Mouse (Mus musculus): Measurements from ENCODE around the gene Mb. TPM values are rescaled to one million over a fixed set of nuclear protein-coding genes. Genes with fewer than 3 reads are reported as not detected.
A peak's percentile ranks its signal among the peaks of the same experiment; 100 is the strongest.

Gene Mb
- polyA plus RNA-seq, 1 experiment, result 1,055 TPM

DNA sequence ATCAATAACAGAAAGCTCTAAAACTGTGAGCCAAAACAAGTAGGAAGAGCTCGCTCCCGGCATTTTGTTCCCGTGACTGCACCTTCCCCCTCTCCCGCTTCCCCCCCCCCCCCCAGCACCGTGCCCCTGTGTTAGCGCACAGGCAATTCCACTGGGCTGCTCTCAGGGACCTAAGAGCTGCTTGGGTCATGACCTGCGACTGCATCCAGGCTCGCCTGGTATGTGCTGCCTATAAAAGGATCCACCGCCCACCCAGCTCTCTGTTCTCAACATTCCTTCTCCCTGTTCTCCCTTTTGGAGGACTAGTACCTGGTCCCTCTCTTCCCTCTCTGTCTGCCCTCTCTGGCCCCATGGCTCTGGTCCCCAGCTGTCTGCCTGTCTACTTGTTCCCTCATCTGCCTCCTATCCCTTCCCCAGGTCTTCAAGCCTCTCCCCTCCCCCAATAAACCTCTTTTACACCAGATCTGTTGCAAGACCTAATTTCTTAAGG, 11.2 kb downstream of the Mb start:
- Histone ChIP-seq H3K36me3 (ENCODE audit: control insufficient read depth, insufficient read depth) (no peaks in the 10 kb centered on the region), H3K4me2 (ENCODE audit: low read depth) (no peak overlapping the region), H3K27me3 (ENCODE audit: control insufficient read depth, insufficient read depth, insufficient read length) (no peaks in the 10 kb centered on the region), H3K4me3 (no peak overlapping the region), H3K79me2 (ENCODE audit: control insufficient read depth, insufficient read depth) (no peaks in the 10 kb centered on the region), H3ac (ENCODE audit: control insufficient read depth, insufficient read length) (no peak overlapping the region)
- no peak for TF ChIP-seq REST (IDR thresholded peaks at IDR 0.05; ENCODE audit: insufficient read depth, insufficient read length)
- TF ChIP-seq TCF3 (IDR thresholded peaks at IDR 0.05; ENCODE audit: insufficient read length, low read depth), result no peak
- no peak for TF ChIP-seq SRF (IDR thresholded peaks at IDR 0.05; ENCODE audit: control insufficient read depth, insufficient read length, low read depth)
- TF ChIP-seq TCF12 (IDR thresholded peaks at IDR 0.05; ENCODE audit: insufficient read depth, poor library complexity, severe bottlenecking), result no peak
- TF ChIP-seq E2F4 (IDR thresholded peaks at IDR 0.05; ENCODE audit: insufficient read depth), result no peak
- no peak for TF ChIP-seq MYOD1 (IDR thresholded peaks at IDR 0.05; ENCODE audit: control insufficient read depth in 1 of 3, insufficient read length in 2 of 3, low read depth in 2 of 3)
- no peak for TF ChIP-seq MAX (IDR thresholded peaks at IDR 0.05; ENCODE audit: low read depth)
- no peak for TF ChIP-seq MYOG (IDR thresholded peaks at IDR 0.05; ENCODE audit: control insufficient read depth in 1 of 3, insufficient read depth in 1 of 3, insufficient read length in 2 of 3, low read depth in 2 of 3)
- TF ChIP-seq POLR2AphosphoS2 (IDR thresholded peaks at IDR 0.05; ENCODE audit: insufficient read length, low read depth), result no peak
- TF ChIP-seq USF1 (IDR thresholded peaks at IDR 0.05; ENCODE audit: low read depth), result no peak
- no peak for TF ChIP-seq POLR2A (IDR thresholded peaks at IDR 0.05; ENCODE audit: insufficient read length, low read depth)
- TF ChIP-seq CEBPB (IDR thresholded peaks at IDR 0.05; ENCODE audit: insufficient read depth, poor library complexity, severe bottlenecking), result no peak

DNA sequence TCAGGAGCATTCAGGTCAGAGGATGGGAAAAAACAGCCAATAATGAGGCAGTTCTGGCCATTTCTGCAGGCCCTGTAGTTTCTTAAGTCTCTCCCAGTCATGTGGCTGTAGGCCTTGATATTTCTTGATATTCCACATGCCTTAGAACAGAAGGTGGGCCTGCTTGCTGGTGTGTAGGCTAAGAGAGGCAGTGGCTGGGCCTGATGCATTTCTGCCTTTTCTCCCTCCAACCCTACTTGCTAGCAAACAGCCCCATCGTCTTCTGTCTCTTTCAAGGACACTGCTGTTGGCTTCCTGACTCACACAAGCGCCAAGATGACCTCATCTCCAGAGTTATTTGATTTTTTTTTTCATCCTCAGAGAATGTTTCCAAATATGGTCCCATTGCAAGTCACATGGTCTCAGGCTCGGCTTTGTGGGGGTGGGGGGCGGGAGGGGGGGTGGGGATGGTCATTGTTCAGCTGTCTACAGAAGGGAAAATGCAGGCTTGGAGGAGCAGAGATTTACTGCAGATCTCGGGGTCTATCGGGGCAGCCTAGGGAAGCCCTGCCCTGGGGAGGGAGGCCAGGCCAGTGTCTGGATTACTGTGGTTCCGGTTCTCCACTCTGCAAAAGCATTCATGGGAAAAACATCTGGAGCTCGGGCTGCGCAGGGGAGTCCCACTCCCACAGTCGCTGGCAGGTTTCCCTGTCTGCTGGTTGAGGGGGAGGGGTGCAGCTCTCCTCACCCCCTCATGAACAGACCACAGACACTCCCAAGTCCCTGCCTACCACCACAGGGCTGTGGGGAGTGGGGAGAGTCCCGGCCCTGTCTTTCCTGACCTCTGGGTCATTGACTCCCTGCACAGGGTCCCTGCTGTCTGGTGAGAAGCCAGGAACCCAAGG, 12.9 kb downstream of the Mb start:
- Histone ChIP-seq H3K4me3 (peak overlapping the region; percentile 1), H3K36me3 (ENCODE audit: control insufficient read depth, insufficient read depth) (no peaks in the 10 kb centered on the region), H3K27me3 (ENCODE audit: control insufficient read depth, insufficient read depth, insufficient read length) (no peaks in the 10 kb centered on the region), H3ac (ENCODE audit: control insufficient read depth, insufficient read length) (peak overlapping the region; percentile 5), H3K4me2 (ENCODE audit: low read depth) (peak overlapping the region; percentile 98), H3K79me2 (ENCODE audit: control insufficient read depth, insufficient read depth) (no peaks in the 10 kb centered on the region)
- TF ChIP-seq MYOD1 (IDR thresholded peaks at IDR 0.05; ENCODE audit: control insufficient read depth in 1 of 3, insufficient read length in 2 of 3, low read depth in 2 of 3), result peak in 2 of 3 experiments; percentile 24 to 48
- TF ChIP-seq E2F4 (IDR thresholded peaks at IDR 0.05; ENCODE audit: insufficient read depth), result no peak
- TF ChIP-seq POLR2AphosphoS2 (IDR thresholded peaks at IDR 0.05; ENCODE audit: insufficient read length, low read depth), result no peak
- TF ChIP-seq SRF (IDR thresholded peaks at IDR 0.05; ENCODE audit: control insufficient read depth, insufficient read length, low read depth), result peak; percentile 90
- peak; percentile 29 for TF ChIP-seq POLR2A (IDR thresholded peaks at IDR 0.05; ENCODE audit: insufficient read length, low read depth)
- TF ChIP-seq MAX (IDR thresholded peaks at IDR 0.05; ENCODE audit: low read depth), result no peak
- peak in 1 of 3 experiments; percentile 57 for TF ChIP-seq MYOG (IDR thresholded peaks at IDR 0.05; ENCODE audit: control insufficient read depth in 1 of 3, insufficient read depth in 1 of 3, insufficient read length in 2 of 3, low read depth in 2 of 3)
- no peak for TF ChIP-seq TCF3 (IDR thresholded peaks at IDR 0.05; ENCODE audit: insufficient read length, low read depth)
- TF ChIP-seq CEBPB (IDR thresholded peaks at IDR 0.05; ENCODE audit: insufficient read depth, poor library complexity, severe bottlenecking), result 0 out of 2 replicates have a peak, but pooled peaks have one; percentile 5
- TF ChIP-seq USF1 (IDR thresholded peaks at IDR 0.05; ENCODE audit: low read depth), result peak; percentile 85
- TF ChIP-seq TCF12 (IDR thresholded peaks at IDR 0.05; ENCODE audit: insufficient read depth, poor library complexity, severe bottlenecking), result peak; percentile 52
- TF ChIP-seq REST (IDR thresholded peaks at IDR 0.05; ENCODE audit: insufficient read depth, insufficient read length), result no peak

DNA sequence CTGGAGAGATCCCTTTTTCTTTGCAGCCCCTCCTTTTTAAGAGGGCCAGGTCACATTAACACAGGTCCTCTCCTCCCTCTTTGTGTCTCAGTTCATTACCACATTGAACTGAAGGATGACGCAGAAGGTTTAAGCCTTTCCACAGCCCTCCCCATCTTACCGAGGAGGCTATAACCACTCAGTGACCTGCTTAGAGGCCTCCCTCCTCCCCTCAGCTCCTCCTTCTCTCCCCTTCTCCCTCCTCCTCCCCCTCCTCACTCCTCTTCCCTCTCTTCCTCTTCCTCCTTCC, 13.5 kb downstream of the Mb start:
- no peaks in the 10 kb centered on the region for H3K79me2 ChIP-seq (ENCODE audit: control insufficient read depth, insufficient read depth)
- H3K36me3 ChIP-seq (ENCODE audit: control insufficient read depth, insufficient read depth), result no peaks in the 10 kb centered on the region
- H3K27me3 ChIP-seq (ENCODE audit: control insufficient read depth, insufficient read depth, insufficient read length), result no peaks in the 10 kb centered on the region
- TF ChIP-seq POLR2AphosphoS2 (IDR thresholded peaks at IDR 0.05; ENCODE audit: insufficient read length, low read depth) (peak; percentile 42), MAX (IDR thresholded peaks at IDR 0.05; ENCODE audit: low read depth) (no peak), TCF3 (IDR thresholded peaks at IDR 0.05; ENCODE audit: insufficient read length, low read depth) (no peak)
- peak overlapping the region; percentile 1 for H3K4me3 ChIP-seq
- H3ac ChIP-seq (ENCODE audit: control insufficient read depth, insufficient read length), result peak overlapping the region; percentile 5
- H3K4me2 ChIP-seq (ENCODE audit: low read depth), result peak overlapping the region; percentile 98

DNA sequence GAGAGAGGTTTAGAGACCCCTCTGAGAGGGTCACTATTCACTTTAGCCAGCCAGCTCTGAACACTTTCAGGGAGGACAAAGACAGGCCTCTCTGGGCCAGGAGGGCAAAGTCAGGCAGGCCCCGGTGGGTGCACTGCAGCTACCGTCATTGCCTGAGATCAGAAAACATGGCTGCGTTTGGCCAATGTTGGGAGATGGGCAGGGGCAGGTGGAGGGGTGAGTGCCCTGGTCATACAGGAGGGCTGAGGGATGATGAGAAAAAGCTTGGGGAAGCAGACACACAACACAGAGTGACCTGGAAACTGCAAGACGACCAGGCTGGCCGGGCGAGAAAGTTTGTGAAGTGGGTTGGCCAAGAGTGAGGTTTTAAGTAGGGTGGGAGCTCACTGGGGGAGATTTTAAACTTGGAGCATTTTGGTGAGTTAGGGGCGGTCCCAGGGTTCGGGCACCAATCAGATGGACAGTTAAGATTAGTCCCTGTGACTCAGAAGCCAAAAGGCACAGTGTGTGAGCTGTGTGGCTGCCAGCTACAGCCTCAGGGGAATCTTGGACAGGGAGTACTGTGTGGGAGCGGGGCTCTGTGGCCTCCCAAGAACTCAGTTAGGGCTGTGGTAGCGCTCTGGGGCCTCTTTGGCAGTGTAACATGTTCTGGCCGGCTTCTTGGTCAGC, 14.0 kb downstream of the Mb start:
- H3K79me2 ChIP-seq (ENCODE audit: control insufficient read depth, insufficient read depth), result no peaks in the 10 kb centered on the region
- H3K4me3 ChIP-seq, result peak overlapping the region; percentile 1
- H3K4me2 ChIP-seq (ENCODE audit: low read depth), result peak overlapping the region; percentile 98
- peak overlapping the region; percentile 5 for H3ac ChIP-seq (ENCODE audit: control insufficient read depth, insufficient read length)
- H3K27me3 ChIP-seq (ENCODE audit: control insufficient read depth, insufficient read depth, insufficient read length), result no peaks in the 10 kb centered on the region
- TF ChIP-seq MYOD1 (IDR thresholded peaks at IDR 0.05; ENCODE audit: control insufficient read depth in 1 of 3, insufficient read length in 2 of 3, low read depth in 2 of 3) (peak; percentile 85 to 99 (median 98)), POLR2AphosphoS2 (IDR thresholded peaks at IDR 0.05; ENCODE audit: insufficient read length, low read depth) (peak; percentile 81), TCF3 (IDR thresholded peaks at IDR 0.05; ENCODE audit: insufficient read length, low read depth) (peak; percentile 70), REST (IDR thresholded peaks at IDR 0.05; ENCODE audit: insufficient read depth, insufficient read length) (no peak), USF1 (IDR thresholded peaks at IDR 0.05; ENCODE audit: low read depth) (no peak), SRF (IDR thresholded peaks at IDR 0.05; ENCODE audit: control insufficient read depth, insufficient read length, low read depth) (no peak), TCF12 (IDR thresholded peaks at IDR 0.05; ENCODE audit: insufficient read depth, poor library complexity, severe bottlenecking) (no peak), MYOG (IDR thresholded peaks at IDR 0.05; ENCODE audit: control insufficient read depth in 1 of 3, insufficient read depth in 1 of 3, insufficient read length in 2 of 3, low read depth in 2 of 3) (peak in 1 of 3 experiments; percentile 56), E2F4 (IDR thresholded peaks at IDR 0.05; ENCODE audit: insufficient read depth) (peak; percentile 32), POLR2A (IDR thresholded peaks at IDR 0.05; ENCODE audit: insufficient read length, low read depth) (peak; percentile 68), MAX (IDR thresholded peaks at IDR 0.05; ENCODE audit: low read depth) (no peak), CEBPB (IDR thresholded peaks at IDR 0.05; ENCODE audit: insufficient read depth, poor library complexity, severe bottlenecking) (no peak)
- H3K36me3 ChIP-seq (ENCODE audit: control insufficient read depth, insufficient read depth), result no peaks in the 10 kb centered on the region
